Mouse (Mus musculus) cortical plate, adult 2 months (tissue): Measurements from ENCODE around the gene Mras.

Experiments used
- CTCF ChIP-seq: fragments of 200-500 bp; IDR thresholded peaks from 2 replicates; pipeline ENCODE4 v1.5.1; 2011; ENCODE audit warnings: mild to moderate bottlenecking, control low read depth, low read length; ENCODE audit not compliant: insufficient read depth; ENCODE audit errors: extremely low read depth
- POLR2A ChIP-seq: fragments of 200-500 bp; IDR thresholded peaks from 2 replicates; pipeline ENCODE4 v1.6.1; 2011; ENCODE audit warnings: mild to moderate bottlenecking, low read length, control low read depth; ENCODE audit not compliant: insufficient read depth; ENCODE audit errors: extremely low read depth

- TF ChIP-seq CTCF (no peak), POLR2A (no peak)
Observed at GRCm38 (mm10) chr9:99459730-99460129, 22.5 kb upstream of the Mras start.
